Mouse (Mus musculus) kidney, adult 2 months (tissue): ENCODE data around the gene Susd4.

Source experiments
- CTCF ChIP-seq: fragments of 200-500 bp; conservative IDR thresholded peaks from 2 replicates; pipeline ENCODE4 v1.5.1; 2011; ENCODE audit warnings: low read depth, mild to moderate bottlenecking, control low read depth, low read length, moderate library complexity, mixed read lengths; ENCODE audit not compliant: insufficient read depth, insufficient read length
- POLR2A ChIP-seq: fragments of 200-500 bp; IDR thresholded peaks from one replicate; pipeline ENCODE4 v1.6.1; 2011; ENCODE audit warnings: low read depth, low read length, control low read depth

- no peak for TF ChIP-seq CTCF
- TF ChIP-seq POLR2A = no peak
These were observed 76.4 kb downstream of the Susd4 start for GRCm38 (mm10) chr1:182840011-182840410.
